14 mouse cellular contexts compared by ENCODE assay signal in genomic region chr2:46986689-46987088, GRCm38 (mm10).
"Had no signal": no experiment of that assay in that cellular context is flagged by ENCODE, and none has a peak within 500 bp of the region (broad histone marks: within the 10 kb centered on the region; RNA-seq: fewer than 3 reads in every experiment).

No protein-coding gene starts in this region.

- H3K4me1 ChIP-seq: hindbrain, embryonic 13.5 days; limb, embryonic 15.5 days; liver, embryonic 15.5 days; neural tube, embryonic 15.5 days; stomach, embryonic 15.5 days had no signal

- H3K36me3 ChIP-seq: hindbrain, embryonic 13.5 days; limb, embryonic 15.5 days; liver, embryonic 15.5 days; neural tube, embryonic 15.5 days; stomach, embryonic 15.5 days had no signal

- H3K27me3 ChIP-seq: hindbrain, embryonic 13.5 days; limb, embryonic 15.5 days; liver, embryonic 15.5 days; neural tube, embryonic 15.5 days; stomach, embryonic 15.5 days had no signal

- ATAC-seq: hindbrain, postnatal 0 days had no signal

- H3K27ac ChIP-seq: hindbrain, embryonic 13.5 days; hindbrain, postnatal 0 days; limb, embryonic 15.5 days; liver, embryonic 15.5 days; neural tube, embryonic 15.5 days; stomach, embryonic 15.5 days had no signal

- DNase-seq: kidney, adult 2 months; layer of hippocampus, adult 9-11 months; layer of hippocampus, postnatal 36 days; midbrain, embryonic 14.5 days; retina, postnatal 1 day; thymus, adult 2 months; thymus, postnatal 25 days had no signal

- H3K9ac ChIP-seq: hindbrain, embryonic 13.5 days; limb, embryonic 15.5 days; liver, embryonic 15.5 days; neural tube, embryonic 15.5 days; stomach, embryonic 15.5 days had no signal

- H3K9me3 ChIP-seq: hindbrain, embryonic 13.5 days; limb, embryonic 15.5 days; liver, embryonic 15.5 days; neural tube, embryonic 15.5 days; stomach, embryonic 15.5 days had no signal

- H3K4me2 ChIP-seq: hindbrain, embryonic 13.5 days; limb, embryonic 15.5 days; liver, embryonic 15.5 days; neural tube, embryonic 15.5 days; stomach, embryonic 15.5 days had no signal

- H3K4me3 ChIP-seq: hindbrain, embryonic 13.5 days; limb, embryonic 15.5 days; liver, embryonic 15.5 days; myocyte; neural tube, embryonic 15.5 days; stomach, embryonic 15.5 days had no signal
